Mouse (Mus musculus): ENCODE measurements around the gene Clic4. TPM values are rescaled to one million over a fixed set of nuclear protein-coding genes. Genes with fewer than 3 reads are reported as not detected.

Gene Clic4
- polyA plus RNA-seq, 1 experiment from 2014 or later, result 173 TPM

- H3K9me3 ChIP-seq (ENCODE audit: control insufficient read depth, low read length), result no peaks in the 10 kb centered on the region; the same call in 1 of the 2 replicates
- no peak overlapping the region for H3K4me2 ChIP-seq
- no peaks in the 10 kb centered on the region for H3K36me3 ChIP-seq (ENCODE audit: control insufficient read depth, insufficient read depth, low read length)
- 94% methylated on average over 11 of the region's 11 CpGs for WGBS
- no peak overlapping the region for H3K4me3 ChIP-seq (ENCODE audit: low read depth, low read length)
- ATAC-seq (ENCODE audit: low FRiP score) (no peak), DNase-seq (ENCODE audit: low spot score, missing footprints) (no peak)
- H3K9ac ChIP-seq (ENCODE audit: low read length), result no peak overlapping the region
- no peaks in the 10 kb centered on the region for H3K27me3 ChIP-seq (ENCODE audit: control insufficient read depth, insufficient read depth, low read length)
- H3K27ac ChIP-seq (ENCODE audit: low read depth, low read length), result no peak overlapping the region
- peaks cover 10% of the 10 kb centered on the region; the same call in 1 of the 2 replicates for H3K4me1 ChIP-seq (ENCODE audit: control insufficient read depth, insufficient read depth, low read length)
Observed at GRCm38 (mm10) chr4:135245841-135246240, 26.8 kb downstream of the Clic4 start.

GRCm38 (mm10) chr4:135244335-135244734, 28.3 kb downstream of the Clic4 start:
- Histone ChIP-seq H3K4me2 (no peak overlapping the region), H3K36me3 (ENCODE audit: control insufficient read depth, insufficient read depth, low read length) (no peaks in the 10 kb centered on the region), H3K9me3 (ENCODE audit: control insufficient read depth, low read length) (no peaks in the 10 kb centered on the region; the same call in 1 of the 2 replicates), H3K27ac (ENCODE audit: low read depth, low read length) (no peak overlapping the region), H3K27me3 (ENCODE audit: control insufficient read depth, insufficient read depth, low read length) (no peaks in the 10 kb centered on the region), H3K4me3 (ENCODE audit: low read depth, low read length) (no peak overlapping the region), H3K9ac (ENCODE audit: low read length) (no peak overlapping the region), H3K4me1 (ENCODE audit: control insufficient read depth, insufficient read depth, low read length) (peaks cover 10% of the 10 kb centered on the region; the same call in 1 of the 2 replicates)
- ATAC-seq (ENCODE audit: low FRiP score) (no peak), DNase-seq (ENCODE audit: low spot score, missing footprints) (no peak)
- WGBS, result 95% methylated on average over 3 of the region's 3 CpGs

GRCm38 (mm10) chr4:135242913-135243541, 29.6 kb downstream of the Clic4 start:
- ATAC-seq (ENCODE audit: low FRiP score) (no peak), DNase-seq (ENCODE audit: low spot score, missing footprints) (no peak)
- H3K27ac ChIP-seq (ENCODE audit: low read depth, low read length), result no peak overlapping the region
- no peak overlapping the region for H3K9ac ChIP-seq (ENCODE audit: low read length)
- H3K9me3 ChIP-seq (ENCODE audit: control insufficient read depth, low read length), result no peaks in the 10 kb centered on the region
- no peak overlapping the region for H3K4me3 ChIP-seq (ENCODE audit: low read depth, low read length)
- H3K4me2 ChIP-seq, result no peak overlapping the region
- peaks cover 3% of the 10 kb centered on the region; the same call in 1 of the 2 replicates for H3K36me3 ChIP-seq (ENCODE audit: control insufficient read depth, insufficient read depth, low read length)
- H3K27me3 ChIP-seq (ENCODE audit: control insufficient read depth, insufficient read depth, low read length), result no peaks in the 10 kb centered on the region
- peaks cover 6% of the 10 kb centered on the region; the same call in 1 of the 2 replicates for H3K4me1 ChIP-seq (ENCODE audit: control insufficient read depth, insufficient read depth, low read length)
- WGBS, result 77% methylated on average over 7 of the region's 7 CpGs

- Histone ChIP-seq H3K4me2 (no peak overlapping the region), H3K9ac (ENCODE audit: low read length) (no peak overlapping the region), H3K36me3 (ENCODE audit: control insufficient read depth, insufficient read depth, low read length) (peaks cover 3% of the 10 kb centered on the region; the same call in 1 of the 2 replicates), H3K4me3 (ENCODE audit: low read depth, low read length) (no peak overlapping the region), H3K4me1 (ENCODE audit: control insufficient read depth, insufficient read depth, low read length) (peaks cover 4% of the 10 kb centered on the region; the same call in 1 of the 2 replicates), H3K9me3 (ENCODE audit: control insufficient read depth, low read length) (no peaks in the 10 kb centered on the region), H3K27ac (ENCODE audit: low read depth, low read length) (no peak overlapping the region), H3K27me3 (ENCODE audit: control insufficient read depth, insufficient read depth, low read length) (no peaks in the 10 kb centered on the region)
- DNase-seq (ENCODE audit: low spot score, missing footprints) (no peak), ATAC-seq (ENCODE audit: low FRiP score) (no peak)
- WGBS, result 96% methylated on average over 5 of the region's 5 CpGs
Observed at GRCm38 (mm10) chr4:135242383-135242782, 30.2 kb downstream of the Clic4 start.

DNA sequence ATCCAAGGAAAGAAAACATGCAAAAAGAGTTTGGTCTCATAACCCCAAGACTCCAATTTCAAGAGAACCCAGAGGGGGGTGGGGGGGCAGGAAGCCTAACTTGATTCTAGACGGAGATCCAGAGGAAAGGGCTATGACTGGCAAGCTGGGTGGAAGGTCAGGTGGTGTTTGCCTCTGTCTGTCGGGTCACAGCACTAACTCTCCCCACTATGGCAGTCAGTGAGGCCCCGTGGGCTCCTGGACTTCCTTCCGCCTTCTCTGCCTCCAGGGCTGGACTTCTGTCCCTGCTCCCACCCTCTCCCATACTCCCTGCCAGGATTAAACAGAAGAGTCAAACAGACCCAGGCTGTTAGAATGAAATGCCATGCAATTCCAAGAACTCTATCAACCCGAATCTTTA, 30.9 kb downstream of the Clic4 start:
- WGBS, result 58% methylated on average over 5 of the region's 5 CpGs
- no peaks in the 10 kb centered on the region for H3K9me3 ChIP-seq (ENCODE audit: control insufficient read depth, low read length)

DNA sequence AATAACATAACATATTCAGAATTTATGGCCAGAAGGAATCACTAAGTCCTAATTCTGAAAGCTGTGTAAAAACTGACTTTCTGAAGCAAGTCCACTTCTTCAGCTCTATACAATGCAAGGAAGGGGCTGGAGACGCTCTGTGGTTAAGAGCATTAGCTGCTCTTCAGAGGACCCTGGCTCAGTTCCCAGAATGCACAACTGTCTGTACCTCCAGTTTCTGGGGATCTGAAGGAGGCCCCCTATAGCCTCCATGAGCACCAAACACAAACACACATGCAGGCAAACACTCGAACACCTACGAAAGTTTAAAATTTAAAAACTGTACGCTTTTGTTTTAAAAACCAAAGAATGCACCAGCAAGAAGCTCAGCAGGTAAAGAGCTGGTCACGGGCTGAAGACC, 31.5 kb downstream of the Clic4 start:
- Histone ChIP-seq H3K36me3 (ENCODE audit: control insufficient read depth, insufficient read depth, low read length) (peaks cover 3% of the 10 kb centered on the region; the same call in 1 of the 2 replicates), H3K9ac (ENCODE audit: low read length) (no peak overlapping the region), H3K9me3 (ENCODE audit: control insufficient read depth, low read length) (no peaks in the 10 kb centered on the region), H3K4me3 (ENCODE audit: low read depth, low read length) (no peak overlapping the region), H3K27me3 (ENCODE audit: control insufficient read depth, insufficient read depth, low read length) (no peaks in the 10 kb centered on the region), H3K4me1 (ENCODE audit: control insufficient read depth, insufficient read depth, low read length) (peaks cover 2% of the 10 kb centered on the region; the same call in 1 of the 2 replicates), H3K27ac (ENCODE audit: low read depth, low read length) (no peak overlapping the region), H3K4me2 (no peak overlapping the region)
- 80% methylated on average over 5 of the region's 5 CpGs for WGBS
- no peak for DNase-seq (ENCODE audit: low spot score, missing footprints)
- no peak for ATAC-seq (ENCODE audit: low FRiP score)

More for the DNA sequence above, 30.9 kb downstream of the Clic4 start:
- DNase-seq (ENCODE audit: low spot score, missing footprints) (no peak), ATAC-seq (ENCODE audit: low FRiP score) (no peak)
- H3K27ac ChIP-seq (ENCODE audit: low read depth, low read length), result no peak overlapping the region
- H3K4me2 ChIP-seq, result no peak overlapping the region
- no peaks in the 10 kb centered on the region for H3K27me3 ChIP-seq (ENCODE audit: control insufficient read depth, insufficient read depth, low read length)
- H3K4me1 ChIP-seq (ENCODE audit: control insufficient read depth, insufficient read depth, low read length), result peaks cover 2% of the 10 kb centered on the region; the same call in 1 of the 2 replicates
- no peak overlapping the region for H3K9ac ChIP-seq (ENCODE audit: low read length)
- peaks cover 3% of the 10 kb centered on the region; the same call in 1 of the 2 replicates for H3K36me3 ChIP-seq (ENCODE audit: control insufficient read depth, insufficient read depth, low read length)
- no peak overlapping the region for H3K4me3 ChIP-seq (ENCODE audit: low read depth, low read length)

- no peak overlapping the region for H3K9ac ChIP-seq (ENCODE audit: low read length)
- no peak overlapping the region for H3K4me3 ChIP-seq (ENCODE audit: low read depth, low read length)
- H3K9me3 ChIP-seq (ENCODE audit: control insufficient read depth, low read length), result no peaks in the 10 kb centered on the region
- WGBS, result 86% methylated on average over 3 of the region's 3 CpGs
- H3K27ac ChIP-seq (ENCODE audit: low read depth, low read length), result no peak overlapping the region
- ATAC-seq (ENCODE audit: low FRiP score) (no peak), DNase-seq (ENCODE audit: low spot score, missing footprints) (no peak)
- peaks cover 3% of the 10 kb centered on the region; the same call in 1 of the 2 replicates for H3K36me3 ChIP-seq (ENCODE audit: control insufficient read depth, insufficient read depth, low read length)
- no peaks in the 10 kb centered on the region for H3K4me1 ChIP-seq (ENCODE audit: control insufficient read depth, insufficient read depth, low read length)
- no peaks in the 10 kb centered on the region for H3K27me3 ChIP-seq (ENCODE audit: control insufficient read depth, insufficient read depth, low read length)
- no peak overlapping the region for H3K4me2 ChIP-seq
Observed at GRCm38 (mm10) chr4:135240329-135240728, 32.3 kb downstream of the Clic4 start.

DNA sequence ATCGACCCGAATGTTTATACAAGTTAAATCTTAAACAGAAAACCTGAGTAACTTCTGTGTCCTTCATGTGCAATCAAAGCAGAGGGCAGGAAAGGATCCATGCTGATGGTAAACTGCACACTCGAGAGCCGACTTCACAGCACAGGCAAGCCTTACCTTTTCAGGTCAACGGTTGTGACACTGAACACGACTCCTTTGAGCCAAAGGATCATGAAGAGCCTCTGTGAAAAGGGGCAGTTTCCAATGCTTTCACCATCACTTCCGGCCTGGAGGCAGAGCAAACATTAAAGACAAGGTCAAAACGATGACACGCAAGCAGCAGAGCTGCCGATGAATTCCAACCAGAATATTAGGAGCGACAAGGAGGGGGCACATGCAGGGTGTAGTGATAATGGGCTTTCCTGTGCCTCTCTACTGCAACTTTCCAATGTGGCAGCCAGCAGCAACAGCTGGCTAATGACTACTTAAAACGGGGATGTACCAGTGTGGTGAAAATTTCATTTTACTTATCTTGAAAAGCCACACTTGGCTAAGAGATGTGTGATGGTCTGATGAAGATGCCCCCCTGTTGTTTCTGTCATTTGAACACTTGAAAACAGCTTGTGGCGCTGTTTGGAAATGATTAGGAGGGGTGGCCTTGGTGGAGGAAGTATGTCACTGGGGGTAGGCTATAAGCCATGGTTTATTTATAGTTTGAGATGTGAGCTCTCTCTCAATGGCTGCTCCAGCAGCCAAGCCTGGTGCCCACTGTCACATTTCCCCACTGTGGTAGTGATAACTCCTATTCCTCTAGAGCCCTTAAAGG, 33.7 kb downstream of the Clic4 start:
- ATAC-seq (ENCODE audit: low FRiP score), result no peak
- Histone ChIP-seq H3K9me3 (ENCODE audit: control insufficient read depth, low read length) (no peaks in the 10 kb centered on the region), H3K4me1 (ENCODE audit: control insufficient read depth, insufficient read depth, low read length) (no peaks in the 10 kb centered on the region), H3K4me2 (no peak overlapping the region), H3K9ac (ENCODE audit: low read length) (no peak overlapping the region), H3K36me3 (ENCODE audit: control insufficient read depth, insufficient read depth, low read length) (peaks cover 3% of the 10 kb centered on the region; the same call in 1 of the 2 replicates), H3K27me3 (ENCODE audit: control insufficient read depth, insufficient read depth, low read length) (no peaks in the 10 kb centered on the region), H3K27ac (ENCODE audit: low read depth, low read length) (no peak overlapping the region), H3K4me3 (ENCODE audit: low read depth, low read length) (no peak overlapping the region)
- no peak for DNase-seq (ENCODE audit: low spot score, missing footprints)
- WGBS, result 80% methylated on average over 13 of the region's 13 CpGs

- WGBS, result 91% methylated on average over 4 of the region's 4 CpGs
- H3K36me3 ChIP-seq (ENCODE audit: control insufficient read depth, insufficient read depth, low read length), result peaks cover 3% of the 10 kb centered on the region; the same call in 1 of the 2 replicates
- no peak overlapping the region for H3K4me3 ChIP-seq (ENCODE audit: low read depth, low read length)
Observed at GRCm38 (mm10) chr4:135236658-135237057, 36.0 kb downstream of the Clic4 start.

More at GRCm38 (mm10) chr4:135236658-135237057, 36.0 kb downstream of the Clic4 start:
- H3K9me3 ChIP-seq (ENCODE audit: control insufficient read depth, low read length), result no peaks in the 10 kb centered on the region
- ATAC-seq (ENCODE audit: low FRiP score), result no peak
- no peak overlapping the region for H3K9ac ChIP-seq (ENCODE audit: low read length)
- no peaks in the 10 kb centered on the region for H3K4me1 ChIP-seq (ENCODE audit: control insufficient read depth, insufficient read depth, low read length)
- DNase-seq (ENCODE audit: low spot score, missing footprints), result no peak
- H3K27me3 ChIP-seq (ENCODE audit: control insufficient read depth, insufficient read depth, low read length), result no peaks in the 10 kb centered on the region
- H3K4me2 ChIP-seq, result no peak overlapping the region
- H3K27ac ChIP-seq (ENCODE audit: low read depth, low read length), result no peak overlapping the region

All from midbrain, embryonic 11.5 days (tissue).